Mouse (Mus musculus): ENCODE measurements around the gene Cacna1d.

- TF ChIP-seq CTCF (IDR thresholded peaks at IDR 0.05 in 2 of 3, conservative IDR thresholded peaks at IDR 0.05 in 1 of 3; ENCODE audit: control insufficient read depth in 1 of 3, insufficient read depth in 1 of 3, low read depth in 2 of 3, low read length in 3 of 3, poor library complexity in 1 of 3, severe bottlenecking in 1 of 3), result peak; percentile 10 to 41 (median 38); a peak in 3 of 6 replicates
- no peak for TF ChIP-seq ETS1 (IDR thresholded peaks at IDR 0.05; ENCODE audit: low read depth, low read length)
- no peak for TF ChIP-seq MEF2A (IDR thresholded peaks at IDR 0.05; ENCODE audit: extremely low read depth, insufficient replicate concordance, low read depth, low read length, poor library complexity, severe bottlenecking)
- no peak for TF ChIP-seq TCF12 (IDR thresholded peaks at IDR 0.05; ENCODE audit: low read depth, low read length)
- TF ChIP-seq POLR2A (IDR thresholded peaks at IDR 0.05; ENCODE audit: control insufficient read depth in 1 of 2, insufficient read depth in 1 of 2, low read depth in 1 of 2, low read length in 2 of 2, poor library complexity in 1 of 2), result no peak
- no peak for TF ChIP-seq JUND (IDR thresholded peaks at IDR 0.05; ENCODE audit: low read depth, low read length)
- no peak for TF ChIP-seq GATA1 (IDR thresholded peaks at IDR 0.05; ENCODE audit: low read depth, low read length)
- no peak for TF ChIP-seq ZKSCAN1 (IDR thresholded peaks at IDR 0.05; ENCODE audit: low read depth, low read length)
These were observed 394.0 kb downstream of the Cacna1d start for GRCm38 (mm10) chr14:30097239-30097638.

Data from MEL (cell line).